Mouse (Mus musculus) v-Abl transformed pro-B cells (cell line): ENCODE results near the gene Cdkl5.

Experiments
- in situ Hi-C, 2 experiments: fragments of 400-800 bp; cut with MboI; formaldehyde crosslinking; loops; one replicate each; pipeline ENCODE4 v1.15.1; 2025; ENCODE audit not compliant: unreplicated experiment in 2 of 2

Cdkl5 gene

GRCm38 (mm10) chrX:160765389-160766232, 228.9 kb downstream of the Cdkl5 start:
- in situ Hi-C loops: loop anchor here in 1 of 2 experiments (25.0 kb wide), 1 partner anchor 247 kb away; no protein-coding TSS in a partner anchor

GRCm38 (mm10) chrX:160750808-160751207, 243.7 kb downstream of the Cdkl5 start:
- in situ Hi-C loops: loop anchor here in 1 of 2 experiments (25.0 kb wide), 1 partner anchor 261 kb away; no protein-coding TSS in a partner anchor

GRCm38 (mm10) chrX:160748653-160749052, 245.9 kb downstream of the Cdkl5 start:
- in situ Hi-C loops: no loop called here

GRCm38 (mm10) chrX:160745399-160745798, 249.1 kb downstream of the Cdkl5 start:
- in situ Hi-C loops: no loop called here

- in situ Hi-C loops: no loop called here
These were observed 258.9 kb downstream of the Cdkl5 start, which contains the start of gene Ppef1 for GRCm38 (mm10) chrX:160735650-160736049. Gene Ppef1, minus strand, starts transcription at chrX:160735765.
